Mouse (Mus musculus) urinary bladder, postnatal 25 days (tissue): ENCODE data around the gene Ubald2.
A peak's percentile ranks its signal among the peaks of the same experiment; 100 is the strongest.
"Not testable (repeated sequence)": the region's sequence is repeated elsewhere in the genome, so short reads cannot be mapped to it uniquely, and the experiment has no call there.

Experiments
- DNase-seq: peaks from one replicate; pipeline ENCODE4 v3.0.0; 2022; ENCODE audit warnings: low spot score

Ubald2 gene

DNA sequence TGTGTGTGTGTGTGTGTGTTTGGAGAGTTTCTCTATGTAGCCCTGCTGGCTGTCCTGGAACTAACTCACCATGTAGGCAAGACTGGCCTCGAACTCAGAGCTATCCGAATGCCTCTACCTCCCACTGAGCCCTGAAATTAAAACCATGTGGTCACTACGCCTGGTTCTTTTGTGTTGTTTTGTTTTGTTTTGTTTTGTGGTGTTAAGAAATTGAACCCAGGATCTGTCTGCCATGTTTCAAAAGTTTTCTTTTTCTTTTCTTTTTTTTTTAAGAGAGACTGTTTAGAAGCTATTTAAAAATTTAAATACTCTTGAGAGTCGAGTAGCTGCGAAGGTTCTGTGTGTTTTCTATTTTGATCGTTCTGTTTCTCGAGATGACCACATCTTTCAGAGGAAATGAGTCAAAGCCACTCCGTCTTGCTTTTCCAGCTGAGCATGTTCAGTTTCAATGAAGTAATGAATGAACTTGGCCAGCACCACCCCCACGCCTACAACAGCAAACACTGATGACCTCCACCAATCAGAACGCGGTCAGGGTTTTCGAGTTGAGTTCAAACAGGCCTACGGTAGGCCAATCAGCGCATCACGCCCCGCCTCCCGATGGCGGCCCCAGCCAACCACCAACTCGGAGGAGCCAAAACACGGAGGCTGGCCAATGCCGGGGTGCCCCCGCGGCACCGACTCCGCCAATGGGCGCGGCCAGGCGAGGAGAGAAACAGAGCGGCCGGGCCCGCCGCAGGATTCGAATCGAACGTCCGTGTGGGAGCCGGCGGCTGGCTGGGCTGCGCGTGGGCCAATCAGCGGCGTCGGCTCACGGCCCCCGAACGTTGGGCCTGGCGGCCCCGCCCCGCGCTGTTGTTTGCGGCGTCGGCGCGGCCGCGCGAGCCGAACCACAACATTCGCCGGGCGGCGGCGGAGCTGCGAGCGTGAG lies at the start of gene Ubald2:
Gene Ubald2 (plus strand): TSS at position 739 of the 931 bp plus-strand sequence.
- peak; percentile 95 for DNase-seq

DNA sequence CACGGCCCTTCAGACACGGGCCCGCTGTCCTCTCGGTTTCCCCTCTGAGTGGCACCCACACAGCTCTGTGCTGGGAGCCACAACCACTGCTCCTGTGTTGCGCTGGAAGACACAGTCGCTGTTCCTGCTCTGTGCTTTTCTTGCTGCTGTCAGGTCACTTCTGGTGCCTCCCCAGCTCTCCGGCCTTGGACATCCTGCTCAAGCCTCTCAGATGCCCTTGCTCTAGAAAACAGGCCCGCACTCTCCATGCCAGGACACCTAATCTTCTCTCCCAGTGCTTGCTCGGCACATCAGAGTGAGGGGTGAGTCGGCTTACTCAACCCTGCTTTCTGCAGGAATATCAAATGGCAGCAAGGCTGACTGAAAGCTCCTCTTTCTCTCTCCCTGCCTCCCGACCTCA lies 49.7 kb upstream of the Ubald2 start:
- no peak for DNase-seq

DNA sequence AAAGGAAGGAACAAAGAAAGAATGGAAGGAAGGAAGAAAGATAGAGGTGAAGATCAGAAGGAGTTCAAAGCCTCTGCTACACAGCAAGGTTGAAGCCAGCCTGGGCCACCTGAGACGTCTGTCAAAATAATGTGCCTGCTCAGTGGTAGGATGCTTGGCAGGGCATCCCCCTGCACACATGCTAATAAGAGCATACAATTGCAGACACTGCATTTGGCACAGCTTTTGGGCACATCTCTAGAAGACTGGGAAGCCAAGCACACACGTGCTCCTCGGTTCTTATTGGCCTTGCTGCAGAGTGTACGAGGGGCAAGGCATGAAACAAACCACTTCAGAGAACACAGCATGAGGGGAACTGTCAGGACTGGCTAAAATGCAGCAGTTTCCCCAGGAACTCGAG lies 47.9 kb upstream of the Ubald2 start:
- no peak for DNase-seq

DNA sequence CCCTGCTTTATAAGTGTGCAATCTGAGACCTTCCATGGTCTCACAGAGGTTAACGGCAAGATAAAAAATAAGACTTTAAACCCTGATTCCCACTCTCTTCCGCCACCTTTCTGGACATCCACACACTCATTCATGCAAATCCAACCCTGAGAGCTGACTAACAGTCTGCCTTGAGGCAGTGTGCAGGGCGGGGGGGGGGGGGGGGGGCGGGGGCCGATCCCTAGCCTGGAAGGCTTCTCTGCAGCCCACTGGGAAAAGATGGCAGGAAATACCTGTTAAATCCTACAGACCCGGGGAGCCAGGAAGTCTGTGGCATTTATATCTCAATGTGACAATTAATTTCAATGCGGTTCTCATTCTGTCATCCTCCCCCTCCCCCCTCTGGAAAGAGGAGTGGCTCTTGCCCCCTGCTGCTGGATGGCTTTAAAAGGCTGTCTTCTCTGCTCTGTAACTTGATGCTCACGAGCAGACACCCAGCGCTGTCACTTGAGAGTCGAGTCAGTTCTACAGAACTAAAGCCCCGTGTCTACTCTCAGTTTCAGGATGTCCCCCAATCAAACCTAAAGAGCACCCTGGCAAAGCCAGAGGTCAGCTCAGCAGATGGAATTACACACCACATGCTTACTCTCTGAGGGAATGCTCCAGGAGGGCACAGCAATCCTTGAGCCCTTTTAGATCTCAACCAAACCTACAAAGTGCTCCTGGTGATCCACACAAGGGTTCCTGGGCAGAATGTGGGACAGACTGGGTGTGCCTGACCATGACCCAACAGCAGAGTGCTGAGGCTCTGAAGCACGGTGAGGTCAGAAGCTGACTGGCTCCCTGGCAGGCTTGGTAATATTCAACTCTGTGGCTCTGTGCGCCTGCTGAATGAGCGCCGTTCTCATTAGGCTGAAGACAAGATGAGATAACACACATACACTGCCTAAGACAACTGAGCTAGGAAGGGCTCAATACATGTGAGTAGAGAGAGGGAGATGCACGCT lies 46.5 kb upstream of the Ubald2 start:
- no peak for DNase-seq

DNA sequence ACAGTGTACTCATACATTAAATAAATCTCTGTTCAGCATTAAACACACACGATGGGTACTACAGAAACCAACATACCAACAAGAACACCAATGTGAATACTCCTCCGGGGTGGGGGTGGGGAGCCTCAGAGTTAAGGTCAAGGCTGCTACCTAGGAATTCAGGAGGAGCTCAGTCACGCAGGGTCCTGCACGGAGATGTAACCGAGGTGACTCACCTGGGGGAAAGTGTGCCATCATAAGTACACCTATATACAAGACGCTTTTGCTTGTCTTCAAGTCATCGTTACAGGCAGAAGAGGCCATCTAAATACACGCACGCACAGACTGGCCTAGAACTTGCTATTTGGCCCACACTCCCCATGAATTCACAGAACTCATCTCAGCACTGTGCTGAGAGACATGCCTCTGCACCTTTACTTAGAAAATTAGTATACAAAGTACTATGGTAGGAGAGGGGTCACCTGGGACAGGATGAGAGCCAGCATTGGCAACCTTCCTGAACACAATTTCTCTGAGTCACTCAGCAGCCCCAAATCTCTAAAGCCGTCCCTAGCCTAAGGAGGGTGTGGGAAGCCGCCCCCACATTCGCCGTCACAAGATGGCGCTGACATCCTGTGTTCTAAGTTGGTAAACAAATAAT lies 44.9 kb upstream of the Ubald2 start:
- no peak for DNase-seq

DNA sequence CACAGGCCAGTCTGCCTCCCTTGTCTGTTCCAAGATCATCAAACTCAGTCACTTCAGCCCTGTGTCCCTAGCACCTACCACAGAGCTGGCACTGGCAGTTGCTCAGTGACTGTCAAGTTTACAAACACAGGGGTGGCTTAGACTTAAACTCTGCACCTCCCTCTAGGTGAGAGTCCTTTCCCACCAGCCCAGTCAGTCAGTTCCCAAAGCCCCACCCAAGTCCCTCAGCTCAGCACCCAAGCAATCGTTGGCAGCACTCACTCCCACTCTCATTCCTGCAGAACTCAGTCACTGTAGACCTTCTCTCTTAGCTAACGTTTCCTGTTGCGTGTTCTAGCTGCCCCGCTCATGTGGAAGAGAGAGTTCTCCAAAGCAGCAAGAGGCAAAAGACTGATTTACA lies 39.1 kb upstream of the Ubald2 start:
- DNase-seq: no peak

DNA sequence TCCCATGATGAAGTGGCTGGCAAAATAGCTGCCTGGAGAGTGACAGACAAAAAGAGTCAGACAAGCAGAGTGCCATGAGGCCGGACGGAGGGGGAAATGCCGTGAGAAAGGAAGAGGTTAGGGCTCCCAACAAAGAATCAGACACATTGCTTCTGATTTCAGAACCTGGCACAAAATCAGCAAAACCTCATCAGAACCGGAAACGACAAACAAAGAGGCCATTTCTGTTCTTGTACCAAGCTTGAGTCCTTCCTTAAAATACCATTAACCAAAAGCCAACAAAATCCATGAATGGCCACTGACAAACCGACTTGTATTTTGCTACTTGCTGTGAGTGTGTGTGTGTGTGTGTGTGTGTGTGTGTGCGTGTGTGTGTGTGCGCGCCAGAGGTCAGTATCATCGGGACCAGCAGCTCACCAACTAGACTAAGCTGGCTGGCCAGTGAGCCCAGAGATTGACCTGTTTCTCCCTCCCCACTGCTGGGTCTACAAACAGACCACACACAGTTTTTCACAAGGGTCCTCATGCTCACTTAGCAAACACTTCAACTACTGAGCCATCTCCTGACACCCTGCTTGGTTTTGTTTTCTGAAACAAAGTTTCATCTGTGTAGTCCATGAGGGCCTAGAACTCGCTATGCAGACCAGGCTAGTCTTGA lies 37.5 kb upstream of the Ubald2 start:
- no peak for DNase-seq

DNA sequence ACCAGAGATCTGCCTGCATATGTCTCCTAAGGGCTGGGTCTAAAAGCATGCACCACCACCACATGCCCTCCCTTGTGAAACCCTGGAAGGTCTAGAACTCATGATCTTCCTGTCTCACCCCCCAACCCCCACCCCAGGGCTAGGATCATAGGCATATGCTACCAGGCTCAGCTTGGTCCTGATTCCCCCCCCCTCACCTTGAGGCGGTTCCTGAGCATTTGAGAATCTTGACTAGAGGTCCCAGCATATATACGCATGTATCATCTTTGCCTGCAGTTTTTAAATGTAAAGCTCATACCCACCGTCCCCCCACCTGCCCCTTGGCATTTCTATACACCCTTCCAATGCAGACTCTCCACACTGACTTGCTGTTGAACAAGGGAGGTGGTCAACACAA lies 37.0 kb upstream of the Ubald2 start:
- no peak for DNase-seq

DNA sequence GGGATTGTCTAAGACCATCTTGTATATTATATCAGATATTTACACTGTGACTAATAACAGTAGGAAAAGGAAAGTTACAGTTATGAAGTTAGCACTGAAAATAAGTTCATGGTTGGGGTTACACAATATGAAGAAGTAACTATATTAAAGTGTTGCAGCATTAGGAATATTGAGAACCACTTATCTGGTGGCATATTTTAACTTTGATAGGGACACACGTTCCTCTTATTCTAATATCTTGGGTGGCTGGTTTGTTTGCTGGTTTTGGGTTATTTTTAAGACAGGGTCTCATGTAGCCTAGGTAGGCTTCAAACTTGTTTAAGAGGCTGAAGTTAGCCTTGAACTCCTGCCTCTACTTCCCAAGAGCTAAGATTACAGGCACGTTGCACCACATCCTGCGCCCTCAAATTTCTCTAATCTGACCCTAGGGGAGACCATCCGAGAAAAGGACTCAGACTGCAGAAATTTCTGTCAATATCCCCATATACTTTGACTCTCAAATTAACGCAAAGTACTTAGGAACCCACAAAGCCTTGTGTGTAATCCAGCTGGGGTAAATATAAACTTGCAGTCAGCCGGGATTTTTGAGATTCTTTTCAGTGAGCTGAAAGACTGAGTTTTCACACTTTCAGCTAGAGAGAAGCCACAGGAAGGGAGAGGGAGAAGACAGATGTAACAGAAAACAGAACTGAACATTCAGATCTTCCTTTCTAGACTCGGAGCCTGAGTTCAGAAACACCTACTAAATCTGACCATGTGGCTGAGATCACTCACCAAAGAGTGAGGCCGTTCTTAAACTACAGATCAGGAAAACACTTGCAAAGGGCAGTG lies 36.2 kb upstream of the Ubald2 start:
- no peak for DNase-seq

DNA sequence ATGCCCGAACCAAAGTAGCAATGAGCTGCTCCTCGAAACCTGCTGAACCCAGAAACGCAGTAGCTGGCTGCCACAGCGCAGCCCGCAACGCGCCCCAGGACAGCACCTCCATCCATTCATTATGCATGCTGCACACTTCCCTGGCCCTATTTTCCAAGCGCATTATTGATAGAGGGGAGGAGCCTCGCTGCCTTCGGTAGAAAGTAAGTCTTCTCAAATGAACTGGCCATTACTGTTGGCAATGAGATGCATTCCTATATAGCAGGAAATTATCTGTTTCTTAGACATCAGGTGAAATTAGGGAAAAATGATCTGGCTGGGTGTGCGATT lies 35.6 kb upstream of the Ubald2 start:
- DNase-seq: no peak

DNA sequence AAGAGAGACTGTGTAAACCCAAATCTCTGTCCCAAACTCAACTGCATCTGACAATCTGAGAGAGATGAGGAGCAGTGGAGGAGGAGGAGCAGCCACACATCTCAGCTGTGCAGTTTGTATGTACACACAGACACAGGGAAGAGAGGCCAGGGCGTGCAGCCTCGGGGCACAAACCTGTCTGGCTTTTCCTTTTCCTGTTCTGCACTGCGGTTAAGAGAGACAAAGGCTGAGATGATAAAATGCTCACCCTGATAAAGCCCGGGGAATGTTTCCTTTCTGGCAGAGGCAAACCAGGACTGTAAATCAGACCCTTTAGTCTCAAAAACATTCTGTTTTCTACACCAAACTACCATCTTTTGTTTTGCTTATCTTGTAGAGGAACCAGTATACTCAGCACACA lies 33.3 kb upstream of the Ubald2 start:
- no peak for DNase-seq

DNA sequence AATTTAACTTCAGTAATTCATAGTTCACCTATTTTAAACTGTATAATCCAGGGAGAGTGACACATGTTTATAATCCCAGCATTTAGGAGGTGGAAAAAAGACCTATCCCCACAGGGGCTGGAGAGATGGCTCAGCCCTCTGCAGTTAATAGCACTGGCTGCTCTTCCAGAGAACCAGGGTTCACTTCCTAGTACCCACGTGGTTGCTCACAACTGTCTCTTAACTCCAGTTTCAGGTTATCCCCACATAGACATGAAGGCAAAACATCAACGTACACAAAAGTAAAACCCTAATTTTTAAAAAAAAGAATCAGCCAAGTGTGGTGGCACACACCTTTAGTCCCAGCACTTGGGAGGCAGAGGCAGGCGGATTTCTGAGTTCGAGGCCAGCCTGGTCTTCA lies 28.3 kb upstream of the Ubald2 start:
- no peak for DNase-seq

DNA sequence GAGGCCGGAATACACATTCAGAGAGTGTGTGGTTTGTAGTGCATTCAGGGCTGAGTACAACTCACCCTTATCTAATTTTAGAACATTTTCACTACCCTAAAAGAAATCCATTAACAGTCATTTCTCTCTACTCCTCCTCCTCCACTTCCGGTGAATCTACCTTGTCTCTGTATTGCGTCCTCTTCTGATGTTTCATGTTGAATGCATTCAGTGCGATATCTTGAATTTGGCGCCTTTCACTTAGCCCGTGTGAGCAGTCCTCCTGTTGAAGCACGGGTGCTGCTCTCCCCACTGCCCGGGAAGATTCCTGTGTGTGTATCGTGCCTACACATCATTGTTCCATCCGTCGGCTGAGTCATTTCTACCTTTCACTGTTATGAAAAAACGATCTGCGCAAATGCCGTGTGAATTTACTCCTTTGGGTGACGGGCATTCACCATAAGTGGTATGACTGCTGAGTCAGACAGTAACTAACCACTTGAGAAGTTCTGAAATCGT lies 27.6 kb upstream of the Ubald2 start:
- DNase-seq: no peak

DNA sequence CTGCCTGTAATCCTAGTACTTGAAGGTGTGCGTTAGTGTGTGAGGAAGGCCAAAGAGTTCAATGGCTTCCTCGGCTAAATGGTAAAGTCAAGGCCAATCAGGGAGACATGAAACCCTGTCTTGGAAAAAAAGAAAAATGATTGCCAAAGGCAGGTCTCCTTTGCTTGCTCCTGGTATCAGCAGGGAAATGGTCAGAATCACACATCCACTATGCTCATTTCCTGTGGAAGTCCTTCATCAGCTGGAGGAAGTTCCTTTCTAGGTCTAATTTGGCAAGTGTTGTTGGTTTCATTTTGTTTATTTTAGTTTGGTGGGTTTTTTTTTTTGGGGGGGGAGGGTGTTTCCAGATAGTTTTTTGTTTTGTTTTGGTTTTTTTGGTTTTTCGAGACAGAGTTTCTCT lies 24.9 kb upstream of the Ubald2 start:
- no peak for DNase-seq

DNA sequence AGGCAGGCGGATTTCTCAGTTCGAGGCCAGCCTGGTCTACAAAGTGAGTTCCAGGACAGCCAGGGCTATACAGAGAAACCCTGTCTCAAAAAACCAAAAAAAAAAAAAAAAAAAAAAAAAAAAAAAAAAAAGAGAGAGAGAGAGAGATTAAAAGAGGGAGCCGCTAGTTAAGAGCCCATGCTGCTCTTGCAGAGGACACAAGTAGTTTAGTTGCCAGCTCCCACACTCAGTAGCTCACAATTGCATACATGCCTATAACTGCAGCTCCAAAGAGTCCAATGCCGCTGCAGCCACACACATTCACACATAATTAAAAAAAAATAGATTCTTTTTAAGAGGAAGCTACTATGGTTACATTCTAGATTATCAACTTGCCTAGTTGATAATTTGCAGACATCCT lies 23.5 kb upstream of the Ubald2 start:
- DNase-seq: not testable (repeated sequence)

DNA sequence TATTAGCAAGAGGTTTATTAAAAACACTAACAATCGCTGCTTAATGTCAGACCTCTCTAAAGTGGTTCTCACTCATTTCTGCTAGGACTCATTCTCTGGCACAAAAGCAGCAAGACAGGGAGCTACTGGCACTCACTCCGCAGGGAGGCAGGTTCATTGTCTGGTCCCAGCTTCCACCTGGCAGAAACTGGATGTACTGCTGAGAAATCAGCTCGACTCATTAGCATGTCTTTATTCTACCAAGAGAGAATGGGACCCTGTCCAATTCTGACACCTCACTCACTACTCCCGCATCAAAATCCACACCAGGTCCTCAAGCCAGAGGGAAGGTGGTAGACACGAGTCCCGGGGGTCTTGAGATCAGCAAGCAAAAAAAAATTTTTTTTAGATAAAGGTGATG lies 22.3 kb upstream of the Ubald2 start:
- DNase-seq: no peak

DNA sequence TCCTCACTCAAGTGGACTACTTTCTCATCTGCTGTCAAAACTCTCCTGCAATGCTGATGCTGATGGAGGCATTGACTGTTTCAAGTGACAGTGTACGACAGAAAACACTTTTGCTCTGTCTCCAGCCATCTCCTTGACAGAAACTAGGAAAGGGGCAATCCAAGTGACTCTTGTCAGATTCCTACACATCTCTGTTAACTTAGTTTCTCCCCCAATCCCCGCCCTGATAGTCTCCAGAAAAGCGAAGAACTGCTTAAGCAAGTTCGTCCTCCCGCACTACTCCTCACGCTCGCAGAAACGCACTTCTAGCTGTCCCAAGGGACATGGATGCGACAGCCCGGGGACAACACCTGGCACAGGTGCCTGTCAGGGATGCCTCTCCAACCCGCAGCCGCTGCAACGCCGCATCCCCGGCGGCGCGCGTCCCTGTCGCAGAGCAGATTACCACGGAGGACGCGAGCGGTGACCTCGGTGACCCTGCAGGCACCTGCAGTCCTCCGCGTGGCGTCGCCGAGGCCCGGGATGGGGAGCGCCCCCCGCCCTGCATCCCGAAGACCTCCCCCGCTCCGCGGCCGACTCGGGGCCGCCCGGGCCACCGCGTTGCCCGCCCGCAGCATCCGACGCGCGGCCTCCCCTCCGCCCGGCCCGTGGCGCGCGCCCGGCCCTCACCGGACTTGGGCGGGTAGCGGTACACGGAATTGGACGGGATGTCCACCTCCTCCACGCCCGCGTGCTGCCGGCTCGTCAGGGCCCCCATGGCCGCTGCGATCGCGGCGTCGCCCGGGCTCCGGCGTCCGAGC lies 21.7 kb upstream of the Ubald2 start:
- DNase-seq: no peak

DNA sequence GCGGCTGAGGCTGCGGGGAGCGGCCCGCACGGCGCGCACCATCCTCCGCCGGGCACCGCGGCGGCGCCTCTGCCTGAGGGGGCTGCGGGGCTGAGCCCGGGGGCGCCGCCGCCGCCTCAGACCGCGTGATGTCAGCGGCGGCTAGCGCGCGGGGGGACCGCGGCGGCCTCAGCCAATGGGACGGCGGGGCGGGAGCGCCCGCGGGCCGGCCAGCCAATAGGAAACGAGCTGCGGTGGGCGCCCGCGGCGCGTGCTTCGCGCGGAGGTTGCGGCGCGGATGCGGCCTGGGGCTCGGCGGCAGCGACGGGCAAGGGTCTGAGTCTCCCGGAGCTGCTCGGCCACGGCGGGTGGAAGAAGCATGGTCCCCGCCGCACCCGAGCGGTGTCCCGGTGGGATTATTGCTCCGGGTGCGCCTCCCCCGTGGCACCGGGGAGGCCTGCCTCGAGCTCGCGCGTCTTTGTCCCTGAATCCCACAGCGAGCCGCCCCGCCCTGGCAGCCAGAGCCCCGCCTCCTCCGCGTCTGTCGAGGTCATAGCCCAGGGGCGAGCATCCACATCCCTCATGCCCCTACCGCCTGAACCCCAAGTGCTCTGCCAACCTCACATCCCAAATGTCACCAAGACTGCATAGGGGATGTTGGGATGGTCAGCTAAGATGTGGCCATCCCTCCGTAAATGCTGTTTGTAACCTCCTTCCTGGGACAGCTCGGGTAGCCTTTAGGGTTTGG lies 20.8 kb upstream of the Ubald2 start, which contains the start of gene Rnf157:
Gene Rnf157 (minus strand): TSS at position 129 of the 727 bp plus-strand sequence.
- peak; percentile 67 for DNase-seq

DNA sequence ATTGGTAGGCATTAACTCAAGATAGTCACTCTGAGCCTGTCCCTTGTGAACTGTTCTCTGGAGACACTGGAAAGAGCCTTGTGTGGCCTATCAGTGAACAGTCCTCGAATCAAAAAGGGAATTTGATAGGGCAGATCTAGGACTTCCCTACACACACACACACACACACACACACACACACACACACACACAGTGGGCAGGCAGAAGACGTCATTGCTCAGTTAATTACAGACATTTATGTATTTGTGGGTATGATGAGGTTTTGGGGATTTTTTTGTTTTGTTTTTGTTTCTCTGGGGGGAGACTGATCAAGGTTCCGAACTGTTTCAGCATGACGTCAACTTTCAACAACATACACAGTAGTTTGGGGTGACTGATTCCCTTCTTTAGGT lies 20.3 kb upstream of the Ubald2 start:
- DNase-seq: no peak
